Mouse (Mus musculus) left cerebral cortex, adult 9 months (tissue): ENCODE results near the gene Olfr633.
"Not testable (repeated sequence)": the region's sequence is repeated elsewhere in the genome, so short reads cannot be mapped to it uniquely, and the experiment has no call there.

ENCODE experiments used
- DNase-seq, 2 experiments: peaks; one replicate each; pipeline ENCODE4 v3.0.0; 2022; ENCODE audit warnings: low spot score in 2 of 2

The Olfr633 gene

GRCm38 (mm10) chr7:103944137-103944536 is at the start of gene Olfr633:
Olfr633 (plus strand) TSS chr7:103944437.
- DNase-seq = no peak

- no peak for DNase-seq
Measured at GRCm38 (mm10) chr7:103903187-103903586, 41.0 kb upstream of the Olfr633 start, which contains the start of gene Olfr65. Olfr65 (plus strand) TSS chr7:103903487.

GRCm38 (mm10) chr7:103910047-103910446 is 34.2 kb upstream of the Olfr633 start:
- no peak for DNase-seq

- DNase-seq = no peak
Measured at GRCm38 (mm10) chr7:103912969-103913511, 31.2 kb upstream of the Olfr633 start.

GRCm38 (mm10) chr7:103915338-103915737 is 28.9 kb upstream of the Olfr633 start:
- no peak for DNase-seq

- no peak for DNase-seq
Measured at GRCm38 (mm10) chr7:103928525-103928924, 15.7 kb upstream of the Olfr633 start, which contains the start of gene Olfr631. Olfr631 (plus strand) TSS chr7:103928825.

GRCm38 (mm10) chr7:103934264-103934663 is 10.0 kb upstream of the Olfr633 start, which contains the start of gene Olfr632:
Olfr632 (plus strand) TSS chr7:103934347.
- DNase-seq = no peak

GRCm38 (mm10) chr7:103942730-103943129 is 1.5 kb upstream of the Olfr633 start:
- peak in 1 of 2 experiments; percentile 5 for DNase-seq

- not testable (repeated sequence) for DNase-seq
Measured at GRCm38 (mm10) chr7:103966873-103967272, 22.6 kb downstream of the Olfr633 start.

GRCm38 (mm10) chr7:103970852-103971251 is 26.6 kb downstream of the Olfr633 start, which contains the start of gene Olfr635:
Olfr635 (plus strand) TSS chr7:103971152.
- no peak for DNase-seq

GRCm38 (mm10) chr7:103971782-103972181 is 27.5 kb downstream of the Olfr633 start:
- DNase-seq = no peak

- DNase-seq = no peak
Measured at GRCm38 (mm10) chr7:103998446-103998845, 54.2 kb downstream of the Olfr633 start, which contains the start of gene Olfr638. Olfr638 (plus strand) TSS chr7:103998746.
